Mouse (Mus musculus): Measurements from ENCODE around the gene Ttc28.

DNA sequence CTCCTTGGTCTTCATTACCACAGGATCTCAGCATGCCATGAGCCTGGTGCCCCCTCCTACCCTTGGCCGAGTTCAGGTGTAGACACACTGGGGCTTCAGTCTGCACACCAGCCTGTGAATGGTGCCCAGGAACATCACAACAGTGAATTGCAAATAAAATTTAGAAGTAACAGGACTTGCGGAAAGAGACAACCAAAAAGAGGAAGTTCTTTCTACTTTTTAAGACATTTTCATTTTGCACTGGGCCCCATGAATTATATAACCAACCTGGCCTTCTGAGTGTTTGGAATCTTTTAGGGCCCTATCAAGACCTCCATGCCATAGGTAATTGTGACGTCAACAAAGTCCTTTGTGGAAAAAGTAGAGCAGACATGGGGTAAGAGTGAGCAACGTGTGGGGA lies 170.0 kb downstream of the Ttc28 start:
- TF ChIP-seq CTCF (IDR thresholded peaks at IDR 0.05) (no peak), EP300 (IDR thresholded peaks at IDR 0.05) (no peak)

All from lung, postnatal 0 days (tissue).